Mouse (Mus musculus) kidney, embryonic 15.5 days (tissue): ENCODE results near the gene Ranbp17. TPM values are rescaled to one million over a fixed set of nuclear protein-coding genes. Genes with fewer than 3 reads are reported as not detected.

Source experiments
- ATAC-seq: fragments of 200-750 bp; cut with Nextera tagmentation; replicated peaks from 2 replicates; pipeline ENCODE4 v1.8.0; 2017; ENCODE audit warnings: moderate TSS enrichment; ENCODE audit not compliant: low FRiP score
- H3K27ac ChIP-seq: fragments of 300-500 bp; sonication (generic); 2 replicates; pipeline ENCODE4 v1.5.1; 2015; ENCODE audit warnings: mild to moderate bottlenecking, inconsistent platforms
- H3K27me3 ChIP-seq: fragments of 300-500 bp; sonication (generic); 2 replicates; pipeline ENCODE4 v1.6.1; 2015; ENCODE audit warnings: inconsistent platforms
- H3K36me3 ChIP-seq: fragments of 300-500 bp; sonication (generic); 2 replicates; pipeline ENCODE4 v1.6.1; 2015; ENCODE audit warnings: inconsistent platforms
- H3K4me1 ChIP-seq: fragments of 300-500 bp; sonication (generic); 2 replicates; pipeline ENCODE4 v1.6.1; 2015; ENCODE audit warnings: inconsistent platforms
- H3K4me2 ChIP-seq: fragments of 300-500 bp; sonication (generic); 2 replicates; pipeline ENCODE4 v1.6.1; 2015; ENCODE audit warnings: moderate library complexity, mild to moderate bottlenecking, inconsistent platforms
- H3K4me3 ChIP-seq: fragments of 300-500 bp; sonication (generic); replicated peaks from 2 replicates; pipeline ENCODE4 v1.5.1; 2015; ENCODE audit warnings: mild to moderate bottlenecking, inconsistent platforms
- H3K9ac ChIP-seq: fragments of 300-500 bp; sonication (generic); 2 replicates; pipeline ENCODE4 v1.6.1; 2015; ENCODE audit warnings: mild to moderate bottlenecking, inconsistent platforms
- H3K9me3 ChIP-seq: fragments of 300-500 bp; sonication (generic); replicated peaks from 2 replicates; pipeline ENCODE4 v1.6.1; 2016; ENCODE audit warnings: inconsistent platforms
- WGBS: fragments of 180-500 bp; shearing (Covaris S2); methylation state at CpG from one replicate; pipeline ENCODE4 v1.1.7; 2015; ENCODE audit warnings: mixed read lengths; 5-methylcytosine and 5-hydroxymethylcytosine counted together
- polyA plus RNA-seq: library from polyadenylated mRNA; unstranded; fragments of >200 nt; fragmentation: Nextera tagmentation; extraction: Ambion mirVana; gene quantifications from 2 replicates; pipeline ENCODE4 v1.2.1, GENCODE M21; 2015

The Ranbp17 gene
- polyA plus RNA-seq, 1 experiment from 2014 or later = 7.6 TPM

GRCm38 (mm10) chr11:33398701-33399100 is 114.8 kb downstream of the Ranbp17 start:
- WGBS = 82% methylated on average over 3 of the region's 3 CpGs
- no peak overlapping the region for H3K4me2 ChIP-seq
- no peaks in the 10 kb centered on the region for H3K9me3 ChIP-seq
- H3K9ac ChIP-seq = no peak overlapping the region
- no peak overlapping the region for H3K27ac ChIP-seq
- H3K36me3 ChIP-seq = no peaks in the 10 kb centered on the region
- H3K27me3 ChIP-seq = no peaks in the 10 kb centered on the region
- ATAC-seq = no peak
- no peaks in the 10 kb centered on the region for H3K4me1 ChIP-seq
- H3K4me3 ChIP-seq = no peak overlapping the region

- no peaks in the 10 kb centered on the region for H3K9me3 ChIP-seq
- no peaks in the 10 kb centered on the region for H3K4me1 ChIP-seq
- no peak for ATAC-seq
- no peak overlapping the region for H3K9ac ChIP-seq
- H3K4me2 ChIP-seq = no peak overlapping the region
- WGBS = 83% methylated on average over 6 of the region's 6 CpGs
- no peak overlapping the region for H3K4me3 ChIP-seq
- H3K27ac ChIP-seq = no peak overlapping the region
- H3K36me3 ChIP-seq = no peaks in the 10 kb centered on the region
- no peaks in the 10 kb centered on the region for H3K27me3 ChIP-seq
Measured at GRCm38 (mm10) chr11:33396275-33396674, 117.3 kb downstream of the Ranbp17 start.

GRCm38 (mm10) chr11:33394093-33394492 is 119.5 kb downstream of the Ranbp17 start:
- WGBS = 82% methylated on average over 3 of the region's 3 CpGs
- Histone ChIP-seq H3K4me2 (no peak overlapping the region), H3K9ac (no peak overlapping the region), H3K9me3 (no peaks in the 10 kb centered on the region), H3K4me3 (no peak overlapping the region), H3K27me3 (no peaks in the 10 kb centered on the region), H3K27ac (no peak overlapping the region), H3K36me3 (no peaks in the 10 kb centered on the region), H3K4me1 (no peaks in the 10 kb centered on the region)
- no peak for ATAC-seq

DNA sequence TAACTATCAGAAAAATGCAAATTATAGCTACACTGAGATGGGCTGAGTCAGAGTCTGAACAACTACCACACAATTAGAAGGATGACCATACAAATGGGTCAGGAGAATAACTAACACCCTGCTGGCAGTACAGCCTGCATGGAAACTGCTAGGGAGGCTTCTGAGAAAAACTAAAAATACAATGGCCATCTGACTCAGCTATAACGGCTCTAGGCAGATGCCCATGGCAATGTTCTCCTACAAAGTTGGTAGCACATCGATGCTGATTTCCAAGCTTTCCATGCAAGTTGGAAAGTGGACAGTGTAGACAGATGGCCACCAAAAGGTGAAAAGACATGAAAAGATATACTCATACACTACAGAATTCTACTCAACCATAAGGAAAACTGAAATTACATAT is 124.9 kb downstream of the Ranbp17 start:
- no peak for ATAC-seq
- H3K4me1 ChIP-seq = no peaks in the 10 kb centered on the region
- no peak overlapping the region for H3K4me3 ChIP-seq
- H3K27me3 ChIP-seq = no peaks in the 10 kb centered on the region
- H3K9ac ChIP-seq = no peak overlapping the region
- WGBS = 88% methylated on average over 2 of the region's 2 CpGs
- no peaks in the 10 kb centered on the region for H3K9me3 ChIP-seq
- no peak overlapping the region for H3K27ac ChIP-seq
- H3K36me3 ChIP-seq = no peaks in the 10 kb centered on the region
- H3K4me2 ChIP-seq = no peak overlapping the region

- WGBS = 49% methylated on average over 5 of the region's 5 CpGs
- no peak overlapping the region for H3K9ac ChIP-seq
- H3K4me2 ChIP-seq = no peak overlapping the region
- H3K27me3 ChIP-seq = no peaks in the 10 kb centered on the region
- no peaks in the 10 kb centered on the region for H3K4me1 ChIP-seq
- H3K4me3 ChIP-seq = no peak overlapping the region
- no peak overlapping the region for H3K27ac ChIP-seq
- no peak for ATAC-seq
- H3K9me3 ChIP-seq = no peaks in the 10 kb centered on the region
- H3K36me3 ChIP-seq = no peaks in the 10 kb centered on the region
Measured at GRCm38 (mm10) chr11:33361867-33362266, 151.7 kb downstream of the Ranbp17 start.

GRCm38 (mm10) chr11:33349269-33349668 is 164.3 kb downstream of the Ranbp17 start:
- H3K27ac ChIP-seq = no peak overlapping the region
- no peak overlapping the region for H3K4me2 ChIP-seq
- H3K27me3 ChIP-seq = no peaks in the 10 kb centered on the region
- H3K36me3 ChIP-seq = no peaks in the 10 kb centered on the region
- WGBS = 84% methylated on average over 2 of the region's 2 CpGs
- ATAC-seq = no peak
- H3K4me1 ChIP-seq = no peaks in the 10 kb centered on the region
- H3K4me3 ChIP-seq = no peak overlapping the region
- H3K9ac ChIP-seq = no peak overlapping the region
- H3K9me3 ChIP-seq = no peaks in the 10 kb centered on the region

GRCm38 (mm10) chr11:33342061-33342460 is 171.5 kb downstream of the Ranbp17 start:
- WGBS = 84% methylated on average over 2 of the region's 2 CpGs
- ATAC-seq = no peak
- H3K36me3 ChIP-seq = no peaks in the 10 kb centered on the region
- no peak overlapping the region for H3K4me3 ChIP-seq
- no peak overlapping the region for H3K4me2 ChIP-seq
- no peaks in the 10 kb centered on the region for H3K4me1 ChIP-seq
- no peak overlapping the region for H3K9ac ChIP-seq
- H3K9me3 ChIP-seq = no peaks in the 10 kb centered on the region
- H3K27ac ChIP-seq = no peak overlapping the region
- H3K27me3 ChIP-seq = no peaks in the 10 kb centered on the region

DNA sequence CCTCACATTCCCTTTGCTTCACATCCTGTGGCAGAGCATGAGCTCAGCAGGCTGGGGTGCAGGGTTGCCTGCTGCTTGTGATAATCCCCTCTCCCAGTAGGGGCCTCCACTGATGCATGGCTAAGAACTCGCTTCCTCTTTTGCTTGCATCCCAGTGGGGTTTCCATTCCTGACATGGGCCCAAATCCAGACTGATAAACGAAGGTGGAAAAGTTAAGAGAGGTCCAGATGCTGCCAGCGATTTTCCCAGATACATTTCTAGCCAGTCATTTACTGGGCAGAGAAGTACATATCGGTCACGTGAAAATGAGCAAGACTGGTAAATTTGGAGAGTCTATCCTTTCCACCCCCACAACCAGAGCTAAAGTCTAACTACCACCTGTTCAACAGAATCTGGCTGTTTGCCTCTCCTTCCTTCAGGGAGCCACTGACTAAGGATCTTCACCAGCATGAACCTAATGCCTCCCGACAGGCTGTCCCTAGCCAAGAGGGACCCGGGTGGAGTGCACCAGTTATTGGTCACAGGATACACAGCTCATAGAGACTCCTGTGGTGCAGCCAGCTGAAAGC is 176.9 kb downstream of the Ranbp17 start:
- no peak overlapping the region for H3K4me2 ChIP-seq
- no peak overlapping the region for H3K4me3 ChIP-seq
- no peaks in the 10 kb centered on the region for H3K27me3 ChIP-seq
- no peak overlapping the region for H3K27ac ChIP-seq
- no peaks in the 10 kb centered on the region for H3K36me3 ChIP-seq
- ATAC-seq = no peak
- 47% methylated on average over 7 of the region's 7 CpGs for WGBS
- H3K9me3 ChIP-seq = no peaks in the 10 kb centered on the region
- H3K9ac ChIP-seq = no peak overlapping the region
- H3K4me1 ChIP-seq = no peaks in the 10 kb centered on the region

DNA sequence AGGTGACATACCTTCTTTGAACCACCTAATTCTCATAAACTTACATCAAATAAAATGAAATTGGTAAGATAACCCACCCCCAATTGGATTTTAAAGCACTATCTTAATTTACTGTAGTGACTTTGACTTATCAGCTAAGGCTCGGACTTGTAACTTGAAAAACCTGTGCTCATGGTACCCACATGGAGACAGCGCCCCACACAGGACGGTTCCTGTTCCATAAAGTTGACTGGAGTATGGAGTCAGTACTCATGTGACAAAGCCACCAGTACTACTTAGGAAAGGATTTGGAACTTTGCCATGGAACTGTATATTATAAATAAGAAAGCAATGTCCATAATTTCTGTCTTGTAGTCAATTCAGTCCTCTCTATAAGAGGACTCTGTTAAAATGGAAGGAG is 177.9 kb downstream of the Ranbp17 start:
- Histone ChIP-seq H3K4me2 (no peak overlapping the region), H3K9me3 (no peaks in the 10 kb centered on the region)
- 92% methylated on average over 3 of the region's 3 CpGs for WGBS

DNA sequence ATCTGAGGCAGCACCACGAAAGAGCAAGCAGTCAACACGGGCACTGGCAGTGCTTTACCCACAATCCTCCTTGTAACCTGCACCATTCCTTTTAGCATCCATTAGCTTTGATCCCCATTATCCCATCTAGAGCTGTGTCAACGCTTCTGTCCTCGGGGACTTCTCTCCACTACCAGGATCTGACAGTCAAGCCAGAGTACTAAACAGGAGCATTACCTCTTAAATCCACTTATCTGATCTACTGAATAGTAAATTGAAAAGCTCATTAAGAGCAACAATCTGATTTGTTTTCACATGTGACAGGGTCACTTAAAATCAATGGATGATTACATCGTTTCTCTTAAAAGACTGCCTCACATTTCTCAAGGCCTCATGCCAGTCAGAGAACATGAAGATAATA is 181.4 kb downstream of the Ranbp17 start:
- Histone ChIP-seq H3K27ac (no peak overlapping the region), H3K27me3 (no peaks in the 10 kb centered on the region), H3K4me2 (no peak overlapping the region), H3K9ac (no peak overlapping the region), H3K9me3 (no peaks in the 10 kb centered on the region), H3K4me3 (no peak overlapping the region), H3K4me1 (no peaks in the 10 kb centered on the region), H3K36me3 (no peaks in the 10 kb centered on the region)
- 53% methylated on average over 5 of the region's 5 CpGs for WGBS
- no peak for ATAC-seq

More for the DNA sequence above, 177.9 kb downstream of the Ranbp17 start:
- Histone ChIP-seq H3K36me3 (no peaks in the 10 kb centered on the region), H3K27me3 (no peaks in the 10 kb centered on the region), H3K9ac (no peak overlapping the region), H3K4me1 (no peaks in the 10 kb centered on the region), H3K27ac (no peak overlapping the region), H3K4me3 (no peak overlapping the region)
- ATAC-seq = no peak

- Histone ChIP-seq H3K4me2 (no peak overlapping the region), H3K4me3 (no peak overlapping the region), H3K36me3 (no peaks in the 10 kb centered on the region), H3K27ac (no peak overlapping the region), H3K9ac (no peak overlapping the region), H3K27me3 (no peaks in the 10 kb centered on the region), H3K9me3 (no peaks in the 10 kb centered on the region), H3K4me1 (no peaks in the 10 kb centered on the region)
- ATAC-seq = no peak
- WGBS = 72% methylated on average over 7 of the region's 7 CpGs
Measured at GRCm38 (mm10) chr11:33319006-33319611, 194.4 kb downstream of the Ranbp17 start.

- peaks cover 3% of the 10 kb centered on the region; the same call in 1 of the 2 replicates for H3K4me1 ChIP-seq
- 45% methylated on average over 4 of the region's 4 CpGs for WGBS
- ATAC-seq = 0 out of 2 replicates have a peak, but pooled peaks have one; percentile 43
- H3K27ac ChIP-seq = no peak overlapping the region
- H3K9me3 ChIP-seq = no peaks in the 10 kb centered on the region
- no peak overlapping the region for H3K4me3 ChIP-seq
- H3K4me2 ChIP-seq = no peak overlapping the region
- H3K9ac ChIP-seq = no peak overlapping the region
- H3K36me3 ChIP-seq = no peaks in the 10 kb centered on the region
- no peaks in the 10 kb centered on the region for H3K27me3 ChIP-seq
Measured at GRCm38 (mm10) chr11:33309566-33309965, 204.0 kb downstream of the Ranbp17 start.

GRCm38 (mm10) chr11:33300859-33301258 is 212.7 kb downstream of the Ranbp17 start:
- Histone ChIP-seq H3K9me3 (no peaks in the 10 kb centered on the region), H3K9ac (no peak overlapping the region), H3K4me1 (0 out of 2 replicates have a peak, but pooled peaks cover 2% of the 10 kb centered on the region), H3K27me3 (peaks cover 9% of the 10 kb centered on the region; the same call in 1 of the 2 replicates), H3K36me3 (no peaks in the 10 kb centered on the region), H3K4me3 (no peak overlapping the region), H3K4me2 (no peak overlapping the region), H3K27ac (no peak overlapping the region)
- ATAC-seq = no peak
- WGBS = 41% methylated on average over 8 of the region's 8 CpGs
